Mouse (Mus musculus) liver, embryonic 15.5 days (tissue): ENCODE data around the gene Slc30a5. TPM values are rescaled to one million over a fixed set of nuclear protein-coding genes. Genes with fewer than 3 reads are reported as not detected.

Source experiments
- ATAC-seq: fragments of 200-750 bp; cut with Nextera tagmentation; 2 replicates; pipeline ENCODE4 v1.8.0; 2017; ENCODE audit warnings: moderate number of reproducible peaks, mild to moderate bottlenecking, moderate library complexity; ENCODE audit not compliant: insufficient read depth
- H3K27ac ChIP-seq: fragments of 300-500 bp; sonication (generic); replicated peaks from 2 replicates; pipeline ENCODE4 v1.5.1; 2015; ENCODE audit warnings: mild to moderate bottlenecking, inconsistent platforms
- H3K27me3 ChIP-seq: fragments of 300-500 bp; sonication (generic); 2 replicates; pipeline ENCODE4 v1.6.1; 2015; ENCODE audit warnings: mild to moderate bottlenecking, inconsistent platforms
- H3K36me3 ChIP-seq: fragments of 300-500 bp; sonication (generic); replicated peaks from 2 replicates; pipeline ENCODE4 v1.6.1; 2015; ENCODE audit warnings: moderate library complexity, mild to moderate bottlenecking, inconsistent platforms
- H3K4me1 ChIP-seq: fragments of 300-500 bp; sonication (generic); replicated peaks from 2 replicates; pipeline ENCODE4 v1.6.1; 2015; ENCODE audit warnings: inconsistent platforms
- H3K4me2 ChIP-seq: fragments of 300-500 bp; sonication (generic); 2 replicates; pipeline ENCODE4 v1.6.1; 2015; ENCODE audit warnings: moderate library complexity, mild to moderate bottlenecking, inconsistent platforms
- H3K4me3 ChIP-seq: fragments of 300-500 bp; sonication (generic); replicated peaks from 2 replicates; pipeline ENCODE4 v1.5.1; 2015; ENCODE audit warnings: mild to moderate bottlenecking, inconsistent platforms
- H3K9ac ChIP-seq: fragments of 300-500 bp; sonication (generic); 2 replicates; pipeline ENCODE4 v1.6.1; 2015; ENCODE audit warnings: moderate library complexity, mild to moderate bottlenecking, inconsistent platforms
- H3K9me3 ChIP-seq: fragments of 300-500 bp; sonication (generic); replicated peaks from 2 replicates; pipeline ENCODE4 v1.6.1; 2016; ENCODE audit warnings: inconsistent platforms
- WGBS: fragments of 180-500 bp; shearing (Covaris S2); methylation state at CpG from one replicate; pipeline ENCODE4 v1.1.7; 2015; ENCODE audit warnings: mixed read lengths; ENCODE audit not compliant: insufficient replicate concordance; 5-methylcytosine and 5-hydroxymethylcytosine counted together
- polyA plus RNA-seq: library from polyadenylated mRNA; unstranded; fragments of >200 nt; fragmentation: Nextera tagmentation; extraction: Ambion mirVana; gene quantifications from 2 replicates; pipeline ENCODE4 v1.2.1, GENCODE M21; 2015

Gene Slc30a5
- polyA plus RNA-seq, 1 experiment from 2014 or later = 25.1 TPM

- Histone ChIP-seq H3K4me1 (peaks cover 36% of the 10 kb centered on the region), H3K27ac (no peak overlapping the region), H3K4me2 (no peak overlapping the region), H3K9me3 (no peaks in the 10 kb centered on the region), H3K4me3 (no peak overlapping the region), H3K36me3 (peaks cover 19% of the 10 kb centered on the region), H3K27me3 (no peaks in the 10 kb centered on the region), H3K9ac (no peak overlapping the region)
- ATAC-seq = no peak
- WGBS = 61% methylated on average over 2 of the region's 2 CpGs
Measured at GRCm38 (mm10) chr13:100755329-100755728, 77.9 kb downstream of the Slc30a5 start.

GRCm38 (mm10) chr13:100754186-100754585 is 79.0 kb downstream of the Slc30a5 start:
- Histone ChIP-seq H3K27me3 (no peaks in the 10 kb centered on the region), H3K4me2 (no peak overlapping the region), H3K36me3 (peaks cover 8% of the 10 kb centered on the region), H3K27ac (no peak overlapping the region), H3K9ac (no peak overlapping the region), H3K9me3 (no peaks in the 10 kb centered on the region), H3K4me3 (no peak overlapping the region), H3K4me1 (peaks cover 42% of the 10 kb centered on the region)
- ATAC-seq = no peak
- whole genome bisulfite sequencing = 80% methylated on average over 4 of the region's 4 CpGs

- no peak for ATAC-seq
- no peak overlapping the region for H3K27ac ChIP-seq
- no peak overlapping the region for H3K4me3 ChIP-seq
- H3K9ac ChIP-seq = no peak overlapping the region
- no peaks in the 10 kb centered on the region for H3K27me3 ChIP-seq
- H3K4me1 ChIP-seq = peaks cover 52% of the 10 kb centered on the region
- H3K36me3 ChIP-seq = no peaks in the 10 kb centered on the region
- no peaks in the 10 kb centered on the region for H3K9me3 ChIP-seq
- WGBS = 35% methylated on average over 6 of the region's 6 CpGs
- H3K4me2 ChIP-seq = peak overlapping the region; percentile 42
Measured at GRCm38 (mm10) chr13:100753011-100753410, 80.2 kb downstream of the Slc30a5 start.

Other genes with a start within 250 kb of the Slc30a5 start
- gene Marveld2, start 216.5 kb downstream of the Slc30a5 start, polyA plus RNA-seq = 7.3 and 8.8 TPM in 2 replicates
- 141 and 145 TPM in 2 replicates for gene Ak6, start 182.4 kb downstream of the Slc30a5 start, polyA plus RNA-seq
- gene Rad17, start 182.4 kb downstream of the Slc30a5 start, polyA plus RNA-seq = 10.4 and 11.9 TPM in 2 replicates
- 10.7 and 12.4 TPM in 2 replicates for gene Taf9, start 181.8 kb downstream of the Slc30a5 start, polyA plus RNA-seq
- 5.1 and 6.2 TPM in 2 replicates for gene Ccdc125, start 163.7 kb downstream of the Slc30a5 start, polyA plus RNA-seq
- 31.9 and 32.1 TPM in 2 replicates for gene Cdk7, start 102.5 kb downstream of the Slc30a5 start, polyA plus RNA-seq
- gene Mrps36, start 88.8 kb downstream of the Slc30a5 start, polyA plus RNA-seq = 83.5 and 107 TPM in 2 replicates
- gene Cenph, start 57.5 kb downstream of the Slc30a5 start, polyA plus RNA-seq = 26.5 and 31.0 TPM in 2 replicates
- 221 and 222 TPM in 2 replicates for gene Ccnb1, start 46.9 kb downstream of the Slc30a5 start, polyA plus RNA-seq